Mouse (Mus musculus): ENCODE data around the gene Olfr24. TPM values are rescaled to one million over a fixed set of nuclear protein-coding genes. Genes with fewer than 3 reads are reported as not detected.
"Not testable (repeated sequence)": the region's sequence is repeated elsewhere in the genome, so short reads cannot be mapped to it uniquely, and the experiment has no call there.

The Olfr24 gene
- not detected for total RNA-seq (2021)
- long read RNA-seq: 0 reads

DNA sequence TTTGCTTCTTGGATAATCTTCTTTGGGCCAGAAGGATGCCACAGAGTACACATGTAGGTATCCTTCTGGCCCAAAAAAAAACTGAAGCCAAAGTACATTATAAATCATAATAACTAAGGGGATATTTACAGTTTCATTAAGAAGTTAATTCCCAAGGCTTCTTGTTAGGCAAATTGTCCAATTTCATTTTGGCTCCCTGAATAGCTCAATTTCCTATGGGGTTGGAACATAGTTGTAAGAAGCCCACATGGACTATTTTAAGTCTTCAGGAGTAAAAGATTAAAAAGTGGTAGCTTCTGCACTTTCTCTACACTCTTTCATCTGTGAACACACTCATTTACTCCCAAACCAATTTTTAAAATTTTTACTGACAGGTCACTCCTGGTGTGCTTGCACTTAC lies at the start of gene Olfr24:
Olfr24 (minus strand) TSS at position 101 of the 400 bp plus-strand sequence.
- DNase-seq (ENCODE audit: low spot score in 2 of 2): no peak

DNA sequence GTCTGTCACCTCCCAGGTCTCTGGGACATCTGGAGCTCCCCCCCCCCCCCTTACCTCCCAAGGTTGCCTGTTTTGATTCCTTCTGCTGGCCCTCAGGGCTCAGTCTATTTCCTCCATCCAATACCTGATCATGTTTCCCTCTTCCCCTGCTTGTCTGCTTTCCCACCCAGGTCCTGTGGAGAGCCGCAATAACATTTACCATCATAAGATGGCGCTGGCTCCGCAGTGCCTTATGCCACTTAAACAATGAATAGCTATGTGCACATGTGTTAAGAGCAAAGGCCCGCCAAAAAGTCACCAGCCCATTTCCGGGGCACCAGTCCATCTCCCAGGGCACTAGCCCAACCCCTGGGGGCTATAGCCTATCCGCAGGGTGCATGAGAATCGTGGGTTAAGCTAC lies 21.5 kb upstream of the Olfr24 start:
- DNase-seq (ENCODE audit: low spot score in 2 of 2): no peak

DNA sequence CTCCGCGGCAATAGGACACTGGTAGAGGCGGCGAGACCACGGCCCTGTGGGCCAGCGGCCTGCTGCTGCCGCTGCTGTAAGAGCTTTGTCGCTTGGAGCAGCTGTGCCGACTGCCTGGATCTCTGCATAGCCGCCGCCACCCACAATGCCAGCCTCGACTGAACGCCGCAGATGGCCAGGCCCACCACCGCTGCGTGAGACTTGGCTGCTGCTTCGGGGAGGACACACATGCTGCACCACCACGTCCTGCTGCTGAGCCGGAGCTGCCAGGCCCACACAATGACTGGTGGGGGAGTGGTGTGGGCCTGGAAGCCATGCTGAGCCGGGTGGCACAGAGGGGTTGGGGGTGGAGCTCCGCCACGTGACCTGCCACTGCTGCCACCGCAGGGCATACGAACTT lies 15.7 kb upstream of the Olfr24 start:
- DNase-seq (ENCODE audit: low spot score in 2 of 2): peak; percentile 35 to 52

DNA sequence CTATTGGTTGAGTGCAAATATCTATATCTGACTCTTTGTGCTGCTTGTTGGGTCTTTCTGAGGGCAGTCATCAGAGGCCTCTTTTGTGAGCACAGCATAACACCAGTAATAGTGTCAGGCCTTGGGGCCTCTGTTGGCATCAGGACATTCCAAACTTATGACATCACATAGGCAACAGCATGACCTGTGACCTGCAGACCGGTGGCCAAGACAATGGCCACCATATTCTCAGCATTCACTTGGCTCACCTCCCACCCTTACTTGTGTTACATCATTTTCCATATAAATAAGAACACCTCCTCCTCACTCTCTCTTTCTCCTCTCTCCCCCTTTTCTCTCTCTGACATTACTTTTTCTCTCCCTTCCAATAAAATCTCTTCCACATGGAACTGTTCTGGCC lies 15.2 kb upstream of the Olfr24 start:
- no peak for DNase-seq (ENCODE audit: low spot score in 2 of 2)

DNA sequence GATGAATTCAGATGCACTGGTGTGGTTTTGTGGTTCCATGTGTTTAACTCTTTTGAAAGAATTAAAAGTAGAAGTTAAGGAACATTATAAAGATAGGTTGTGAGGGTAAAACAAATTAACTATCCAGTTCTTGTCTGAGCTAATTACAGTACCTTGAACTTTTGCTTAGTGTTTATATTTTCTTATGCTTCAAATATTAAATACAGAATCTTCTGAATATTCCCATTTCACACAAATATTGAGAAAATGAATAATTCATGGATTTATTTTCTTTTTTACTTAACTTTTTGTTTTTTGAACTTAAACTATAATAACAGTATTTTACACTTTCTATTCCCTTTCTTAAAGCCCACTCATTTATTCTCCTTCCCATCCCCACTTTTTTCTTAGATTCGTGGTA lies 8.2 kb downstream of the Olfr24 start:
- no peak for DNase-seq (ENCODE audit: low spot score in 2 of 2)

DNA sequence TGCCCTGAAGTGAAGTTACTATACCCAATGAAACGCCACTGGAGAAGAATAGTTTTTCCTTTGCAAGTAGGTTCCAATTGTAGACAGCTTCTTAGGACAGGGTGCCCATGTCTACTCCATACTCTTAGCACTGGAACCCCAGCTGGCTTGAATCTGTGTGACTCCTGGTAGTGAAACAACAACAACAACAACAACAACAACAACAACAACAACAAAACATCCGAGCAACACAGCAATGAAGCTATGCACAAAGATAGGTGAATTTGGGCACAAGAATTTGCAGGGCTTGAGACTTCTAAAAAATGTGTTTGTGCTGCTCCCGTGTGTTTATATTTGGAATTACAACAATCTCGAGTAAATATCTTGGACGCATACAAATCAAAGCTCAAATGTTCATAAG lies 19.2 kb downstream of the Olfr24 start:
- peak in 1 of 2 experiments; percentile 56 for DNase-seq (ENCODE audit: low spot score in 2 of 2)

DNA sequence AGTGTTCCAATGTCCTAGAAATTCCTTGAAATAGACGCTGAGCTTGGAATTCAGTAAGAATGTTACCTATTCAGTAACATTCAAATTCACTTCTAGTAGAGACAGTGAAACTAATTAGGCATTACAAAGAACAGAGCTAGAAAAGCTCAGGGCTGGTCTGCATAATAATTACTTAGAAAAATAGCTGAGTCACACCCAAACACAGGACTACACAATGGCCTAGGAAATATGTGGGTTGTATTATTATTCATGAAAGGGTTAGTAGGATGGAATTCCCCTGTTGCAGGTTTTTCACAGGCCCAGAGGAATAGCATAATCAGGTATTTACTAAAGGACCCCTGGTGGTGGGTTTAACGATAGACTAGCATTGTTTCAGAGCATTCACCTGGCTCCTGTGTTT lies 29.6 kb downstream of the Olfr24 start:
- not testable (repeated sequence) for DNase-seq (ENCODE audit: low spot score in 2 of 2)

DNA sequence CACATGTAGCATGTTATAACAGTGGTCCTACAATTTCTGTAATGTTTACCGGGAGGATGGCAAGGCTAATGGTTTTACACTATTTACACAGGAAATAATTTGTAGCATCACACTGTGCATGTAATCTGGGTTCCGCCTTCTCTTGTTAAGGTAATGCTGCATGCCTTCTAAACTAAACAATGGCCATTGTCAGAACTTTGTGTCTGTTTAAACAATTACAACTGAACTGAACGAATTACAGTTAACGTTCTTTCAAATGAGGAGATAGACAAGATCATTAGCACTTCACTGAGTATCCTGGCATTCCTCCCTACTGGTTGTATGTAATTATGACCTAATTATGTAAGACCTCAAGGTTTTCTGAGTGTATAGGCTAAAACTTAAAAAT lies 41.1 kb downstream of the Olfr24 start:
- no peak for DNase-seq (ENCODE audit: low spot score in 2 of 2)

DNA sequence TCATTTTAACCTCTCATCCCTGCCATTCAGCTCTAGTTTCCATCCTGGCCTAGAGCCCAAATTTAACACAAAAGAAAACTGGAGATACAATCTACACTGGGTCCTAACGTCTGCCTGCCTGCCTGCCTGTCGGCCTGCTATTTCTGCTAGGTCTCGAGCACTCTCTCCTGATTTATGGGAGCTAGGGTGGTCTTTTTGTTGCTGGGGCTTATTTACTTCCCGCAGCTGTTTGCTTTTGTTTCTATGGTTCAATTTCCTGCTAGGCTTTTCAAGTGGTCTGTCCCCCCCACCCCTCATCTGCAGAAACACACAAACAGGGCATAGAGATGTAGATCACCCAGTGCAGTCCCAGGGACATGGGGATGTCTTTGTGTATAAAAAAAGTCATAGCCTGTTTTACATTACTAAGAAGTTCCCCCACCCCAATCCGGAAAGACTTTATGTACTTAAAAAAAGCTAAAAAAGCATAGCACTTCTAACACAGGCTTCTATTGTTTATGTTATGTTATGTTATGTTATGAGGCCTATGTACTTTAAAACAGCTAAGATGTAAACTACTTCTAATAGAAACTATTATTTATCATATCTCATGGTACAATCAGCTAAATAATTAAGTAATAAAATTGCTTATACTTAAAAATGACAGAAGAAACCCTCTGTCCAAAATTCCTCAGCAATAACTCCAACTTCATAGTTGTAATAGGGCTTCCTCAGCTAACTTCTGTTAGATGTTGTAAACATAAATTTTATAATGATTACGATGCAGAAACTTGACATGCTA lies 41.7 kb downstream of the Olfr24 start:
- no peak for DNase-seq (ENCODE audit: low spot score in 2 of 2)

DNA sequence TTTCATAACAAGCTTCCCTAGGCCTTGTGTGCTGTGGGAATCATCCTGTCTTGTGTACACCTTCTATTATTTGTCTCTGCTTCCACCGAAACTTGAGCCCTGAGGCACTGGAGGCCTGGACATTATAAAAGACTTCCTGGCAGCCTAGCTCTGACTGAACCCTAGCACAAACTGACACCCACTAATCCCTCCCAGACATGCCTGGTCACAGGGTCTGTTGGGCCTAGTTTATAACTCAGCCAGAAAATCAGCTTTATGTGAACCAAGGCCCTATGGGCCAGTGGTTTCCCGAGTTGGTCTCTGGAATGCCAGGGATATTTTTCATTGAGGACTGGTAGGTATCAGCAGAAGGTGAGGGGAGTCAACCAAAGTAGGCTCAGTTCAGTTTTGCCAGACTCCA lies 42.8 kb downstream of the Olfr24 start:
- DNase-seq (ENCODE audit: low spot score in 2 of 2): no peak

DNA sequence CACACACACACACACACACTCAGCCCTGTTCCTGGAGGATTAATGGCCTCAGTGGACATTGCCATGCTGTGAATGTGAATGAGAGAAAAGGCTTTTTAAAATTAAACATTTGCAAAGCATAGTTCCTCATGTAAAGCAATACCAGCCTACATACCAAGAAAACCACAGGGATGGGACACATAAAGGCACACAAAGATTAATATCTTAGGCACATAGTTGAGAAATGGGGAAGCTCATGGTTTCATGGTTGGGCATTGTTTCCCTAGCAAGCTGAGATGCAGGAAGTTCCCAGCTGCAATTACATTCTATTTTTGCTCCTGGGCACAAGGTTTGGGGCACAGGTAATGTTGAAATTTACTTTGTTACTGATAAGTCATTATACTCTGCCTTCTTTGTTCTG lies 58.2 kb downstream of the Olfr24 start:
- no peak for DNase-seq (ENCODE audit: low spot score in 2 of 2)

Other genes with a start within 250 kb of the Olfr24 start
- gene Muc16, start 89.5 kb downstream of the Olfr24 start, total RNA-seq (2021): not detected
- not detected for gene Olfr828, start 55.5 kb upstream of the Olfr24 start, total RNA-seq (2021)
- not detected for gene Olfr829, start 90.9 kb upstream of the Olfr24 start, total RNA-seq (2021)
- gene Olfr830, start 110.7 kb upstream of the Olfr24 start, total RNA-seq (2021): not detected
- not detected for gene Olfr832, start 173.1 kb upstream of the Olfr24 start, total RNA-seq (2021)
- gene Olfr834, start 224.0 kb upstream of the Olfr24 start, total RNA-seq (2021): not detected